Mouse (Mus musculus): ENCODE measurements at regions not wholly inside any gene's neighbourhood (a gene's known extent, or its start where the extent isn't known, plus 50 kb on each side); places are given as distances from the start of the nearest gene placed in this dataset.

GRCm38 (mm10) chr1:107978411-107978810 lies 388.6 kb downstream of the Serpinb8 start:
- H3K4me1 ChIP-seq (ENCODE audit: insufficient read depth, low read depth, low read length): no peaks in the 10 kb centered on the region
- TF ChIP-seq GATA2 (IDR thresholded peaks at IDR 0.05; ENCODE audit: borderline replicate concordance, low read depth, low read length) (no peak), POLR2AphosphoS5 (IDR thresholded peaks at IDR 0.05; ENCODE audit: insufficient replicate concordance, low read depth, low read length) (no peak), TAL1 (conservative IDR thresholded peaks at IDR 0.05; ENCODE audit: low read depth, low read length) (no peak), GATA1 (IDR thresholded peaks at IDR 0.05; ENCODE audit: borderline replicate concordance, low read length) (no peak), CTCF (IDR thresholded peaks at IDR 0.05; ENCODE audit: low read depth, low read length) (no peak)

DNA sequence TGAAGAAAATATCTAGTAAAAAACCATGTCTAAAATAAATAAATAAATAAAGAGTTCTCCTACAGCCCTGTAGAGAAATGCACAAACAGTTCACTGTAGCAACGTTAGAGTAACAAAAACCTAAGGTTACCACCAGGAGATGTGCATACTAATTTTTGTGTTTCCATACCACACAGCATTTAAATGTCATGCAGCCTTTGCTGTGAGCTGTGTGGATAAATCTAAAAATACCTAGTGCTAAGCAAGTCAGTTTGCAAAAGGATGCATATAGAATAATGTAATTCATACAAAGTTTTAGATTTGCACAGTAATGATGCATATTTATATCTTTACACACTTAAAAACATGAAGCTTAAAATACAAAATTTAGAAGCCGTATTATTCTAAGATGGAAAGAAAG lies 395.8 kb downstream of the Serpinb8 start:
- Histone ChIP-seq H3K4me1 (ENCODE audit: insufficient read depth, low read depth, low read length) (no peaks in the 10 kb centered on the region), H3K4me3 (ENCODE audit: low read depth, low read length) (no peak overlapping the region), H3K9me3 (replicated peaks) (peaks cover 6% of the 10 kb centered on the region), H3K36me3 (replicated peaks) (no peaks in the 10 kb centered on the region), H3K27me3 (ENCODE audit: insufficient read depth, low read length) (no peaks in the 10 kb centered on the region)
- ATAC-seq (ENCODE audit: extremely low read depth, insufficient number of reproducible peaks, low FRiP score, poor library complexity, severe bottlenecking) (no peak), DNase-seq (ENCODE audit: low spot score) (no peak)
- no peak for TF ChIP-seq CTCF (IDR thresholded peaks at IDR 0.05; ENCODE audit: low read depth, low read length)
- TF ChIP-seq GATA2 (IDR thresholded peaks at IDR 0.05; ENCODE audit: borderline replicate concordance, low read depth, low read length): no peak
- no peak for TF ChIP-seq TAL1 (conservative IDR thresholded peaks at IDR 0.05; ENCODE audit: low read depth, low read length)
- no peak for TF ChIP-seq GATA1 (IDR thresholded peaks at IDR 0.05; ENCODE audit: borderline replicate concordance, low read length)
- TF ChIP-seq POLR2AphosphoS5 (IDR thresholded peaks at IDR 0.05; ENCODE audit: insufficient replicate concordance, low read depth, low read length): no peak

More at GRCm38 (mm10) chr1:107978411-107978810, 388.6 kb downstream of the Serpinb8 start:
- H3K27me3 ChIP-seq (ENCODE audit: insufficient read depth, low read length): no peaks in the 10 kb centered on the region
- H3K4me3 ChIP-seq (ENCODE audit: low read depth, low read length): no peak overlapping the region
- no peaks in the 10 kb centered on the region for H3K36me3 ChIP-seq (replicated peaks)
- DNase-seq (ENCODE audit: low spot score) (no peak), ATAC-seq (ENCODE audit: extremely low read depth, insufficient number of reproducible peaks, low FRiP score, poor library complexity, severe bottlenecking) (no peak)
- peaks cover 9% of the 10 kb centered on the region for H3K9me3 ChIP-seq (replicated peaks)

DNA sequence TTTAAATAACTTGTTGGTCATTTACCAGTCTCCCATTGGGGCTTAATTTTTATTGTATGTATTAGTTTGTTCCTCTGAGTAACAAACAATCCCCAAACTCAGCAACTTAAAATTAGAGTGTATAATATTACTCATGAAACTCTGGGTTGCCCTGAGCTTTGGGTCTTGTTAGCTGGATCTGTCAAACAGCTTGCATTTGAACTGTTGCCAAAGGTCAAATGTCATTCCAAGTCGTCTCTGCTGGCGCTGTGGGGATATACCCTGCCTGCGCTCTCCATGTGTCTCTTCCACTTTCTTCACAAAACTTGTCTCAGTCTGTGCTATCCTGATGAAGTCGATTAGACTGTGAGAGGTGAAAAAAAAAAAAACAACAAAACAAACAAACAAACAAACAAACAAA lies 398.3 kb downstream of the Serpinb8 start:
- Histone ChIP-seq H3K4me3 (ENCODE audit: low read depth, low read length) (no peak overlapping the region), H3K9me3 (replicated peaks) (peaks cover 2% of the 10 kb centered on the region; the same call in 1 of the 2 replicates), H3K27me3 (ENCODE audit: insufficient read depth, low read length) (no peaks in the 10 kb centered on the region), H3K4me1 (ENCODE audit: insufficient read depth, low read depth, low read length) (no peaks in the 10 kb centered on the region), H3K36me3 (replicated peaks) (no peaks in the 10 kb centered on the region)
- TF ChIP-seq TAL1 (conservative IDR thresholded peaks at IDR 0.05; ENCODE audit: low read depth, low read length) (no peak), GATA1 (IDR thresholded peaks at IDR 0.05; ENCODE audit: borderline replicate concordance, low read length) (no peak), CTCF (IDR thresholded peaks at IDR 0.05; ENCODE audit: low read depth, low read length) (no peak), POLR2AphosphoS5 (IDR thresholded peaks at IDR 0.05; ENCODE audit: insufficient replicate concordance, low read depth, low read length) (no peak), GATA2 (IDR thresholded peaks at IDR 0.05; ENCODE audit: borderline replicate concordance, low read depth, low read length) (no peak)
- no peak for ATAC-seq (ENCODE audit: extremely low read depth, insufficient number of reproducible peaks, low FRiP score, poor library complexity, severe bottlenecking)
- no peak for DNase-seq (ENCODE audit: low spot score)

DNA sequence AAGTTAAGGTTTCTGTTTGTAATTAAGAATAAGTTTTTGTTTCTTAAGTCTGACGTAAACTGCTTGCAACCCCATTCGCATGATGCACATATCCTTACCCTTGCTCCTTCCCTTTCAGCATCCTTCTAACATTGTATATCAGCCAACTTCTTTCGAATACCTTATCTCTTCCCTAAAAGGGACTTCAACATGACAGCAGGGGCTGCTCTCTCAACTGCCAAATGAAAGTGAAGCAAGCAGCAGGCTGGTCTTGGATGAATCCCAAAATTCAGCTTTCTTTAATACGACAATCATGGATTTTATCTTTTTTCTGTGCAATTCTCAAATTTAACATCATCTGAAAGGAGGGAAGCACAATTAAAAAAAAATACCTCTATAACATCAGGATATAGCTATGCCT lies 403.2 kb downstream of the Serpinb8 start:
- DNase-seq (ENCODE audit: low spot score) (no peak), ATAC-seq (ENCODE audit: extremely low read depth, insufficient number of reproducible peaks, low FRiP score, poor library complexity, severe bottlenecking) (no peak)
- no peaks in the 10 kb centered on the region for H3K4me1 ChIP-seq (ENCODE audit: insufficient read depth, low read depth, low read length)
- no peaks in the 10 kb centered on the region for H3K9me3 ChIP-seq (replicated peaks)
- H3K27me3 ChIP-seq (ENCODE audit: insufficient read depth, low read length): no peaks in the 10 kb centered on the region
- H3K36me3 ChIP-seq (replicated peaks): no peaks in the 10 kb centered on the region
- TF ChIP-seq GATA2 (IDR thresholded peaks at IDR 0.05; ENCODE audit: borderline replicate concordance, low read depth, low read length) (no peak), TAL1 (conservative IDR thresholded peaks at IDR 0.05; ENCODE audit: low read depth, low read length) (no peak), CTCF (IDR thresholded peaks at IDR 0.05; ENCODE audit: low read depth, low read length) (no peak), POLR2AphosphoS5 (IDR thresholded peaks at IDR 0.05; ENCODE audit: insufficient replicate concordance, low read depth, low read length) (no peak), GATA1 (IDR thresholded peaks at IDR 0.05; ENCODE audit: borderline replicate concordance, low read length) (no peak)
- no peak overlapping the region for H3K4me3 ChIP-seq (ENCODE audit: low read depth, low read length)

GRCm38 (mm10) chr1:108023721-108024353 lies 434.0 kb downstream of the Serpinb8 start:
- ATAC-seq (ENCODE audit: extremely low read depth, insufficient number of reproducible peaks, low FRiP score, poor library complexity, severe bottlenecking): no peak
- H3K27me3 ChIP-seq (ENCODE audit: insufficient read depth, low read length): no peaks in the 10 kb centered on the region
- no peak overlapping the region; the same call in 1 of the 2 replicates for H3K4me3 ChIP-seq (ENCODE audit: low read depth, low read length)
- TF ChIP-seq TAL1 (conservative IDR thresholded peaks at IDR 0.05; ENCODE audit: low read depth, low read length) (no peak), CTCF (IDR thresholded peaks at IDR 0.05; ENCODE audit: low read depth, low read length) (no peak), GATA1 (IDR thresholded peaks at IDR 0.05; ENCODE audit: borderline replicate concordance, low read length) (no peak), GATA2 (IDR thresholded peaks at IDR 0.05; ENCODE audit: borderline replicate concordance, low read depth, low read length) (no peak), POLR2AphosphoS5 (IDR thresholded peaks at IDR 0.05; ENCODE audit: insufficient replicate concordance, low read depth, low read length) (no peak)
- H3K4me1 ChIP-seq (ENCODE audit: insufficient read depth, low read depth, low read length): no peaks in the 10 kb centered on the region
- no peak for DNase-seq (ENCODE audit: low spot score)
- peaks cover 13% of the 10 kb centered on the region for H3K9me3 ChIP-seq (replicated peaks)
- H3K36me3 ChIP-seq (replicated peaks): no peaks in the 10 kb centered on the region

DNA sequence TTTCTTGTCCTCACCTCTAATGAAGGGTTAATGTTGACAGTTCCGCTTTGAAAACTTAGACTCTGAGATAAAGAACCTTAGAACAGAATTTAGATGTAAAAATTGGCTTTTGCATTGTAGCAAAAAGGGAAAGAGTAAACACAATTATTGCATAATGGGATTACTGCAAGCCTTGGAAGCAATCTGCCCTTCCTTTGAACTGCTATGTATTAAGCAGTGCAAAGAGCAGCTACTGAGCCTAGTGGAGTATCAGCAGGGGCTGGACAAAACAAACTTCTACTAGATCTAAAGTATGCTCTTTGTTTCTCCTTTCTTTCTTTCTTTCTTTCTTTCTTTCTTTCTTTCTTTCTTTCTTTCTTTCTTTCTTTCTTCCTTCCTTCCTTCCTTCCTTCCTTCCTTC lies 434.9 kb downstream of the Serpinb8 start:
- H3K9me3 ChIP-seq (replicated peaks): peaks cover 13% of the 10 kb centered on the region
- no peaks in the 10 kb centered on the region for H3K4me1 ChIP-seq (ENCODE audit: insufficient read depth, low read depth, low read length)
- no peak for ATAC-seq (ENCODE audit: extremely low read depth, insufficient number of reproducible peaks, low FRiP score, poor library complexity, severe bottlenecking)
- DNase-seq (ENCODE audit: low spot score): no peak
- TF ChIP-seq GATA2 (IDR thresholded peaks at IDR 0.05; ENCODE audit: borderline replicate concordance, low read depth, low read length) (no peak), POLR2AphosphoS5 (IDR thresholded peaks at IDR 0.05; ENCODE audit: insufficient replicate concordance, low read depth, low read length) (no peak), GATA1 (IDR thresholded peaks at IDR 0.05; ENCODE audit: borderline replicate concordance, low read length) (no peak), TAL1 (conservative IDR thresholded peaks at IDR 0.05; ENCODE audit: low read depth, low read length) (no peak), CTCF (IDR thresholded peaks at IDR 0.05; ENCODE audit: low read depth, low read length) (no peak)
- no peak overlapping the region for H3K4me3 ChIP-seq (ENCODE audit: low read depth, low read length)
- no peaks in the 10 kb centered on the region for H3K27me3 ChIP-seq (ENCODE audit: insufficient read depth, low read length)
- H3K36me3 ChIP-seq (replicated peaks): no peaks in the 10 kb centered on the region
